12 mouse cellular contexts compared by ENCODE assay signal in genomic region chr12:4501916-4502315, GRCm38 (mm10). TPM values are rescaled to one million over a fixed set of nuclear protein-coding genes. Genes with fewer than 3 reads are reported as not detected.
DNase-seq lines count a peak whose midpoint lies in the region; ATAC-seq and TF ChIP-seq lines count a peak whose summit lies in the region.
"Had no signal": no experiment of that assay in that cellular context is flagged by ENCODE, and none has a peak within 500 bp of the region (broad histone marks: within the 10 kb centered on the region; RNA-seq: fewer than 3 reads in every experiment).

No protein-coding gene starts in this region.

- H3K4me2 ChIP-seq in forebrain, embryonic 14.5 days (ENCODE audit: low read length), result no peak overlapping the region
- no peak overlapping the region for H3K4me2 ChIP-seq in forebrain, embryonic 12.5 days
- H3K4me2 ChIP-seq in liver, postnatal 0 days (ENCODE audit: low read depth, low read length), result no peak overlapping the region
- H3K4me2 ChIP-seq in kidney, embryonic 14.5 days (replicated peaks; ENCODE audit: low read depth, low read length), result no peak overlapping the region

- peak; percentile 96 for TF ChIP-seq EP300 in liver, postnatal 0 days (IDR thresholded peaks at IDR 0.05; ENCODE audit: low read depth)

- TF ChIP-seq POLR2A in brain, embryonic 14.5 days (IDR thresholded peaks at IDR 0.05; ENCODE audit: borderline replicate concordance, extremely low read depth, insufficient read depth, insufficient read length, poor library complexity, severe bottlenecking), result no peak

- no peaks in the 10 kb centered on the region for H3K27me3 ChIP-seq in forebrain, embryonic 14.5 days (replicated peaks; ENCODE audit: control insufficient read depth, insufficient read depth, low read length)
- H3K27me3 ChIP-seq in forebrain, embryonic 12.5 days, result no peaks in the 10 kb centered on the region
- H3K27me3 ChIP-seq in liver, postnatal 0 days (ENCODE audit: insufficient read depth, low read length), result no peaks in the 10 kb centered on the region
- H3K27me3 ChIP-seq in kidney, embryonic 14.5 days (ENCODE audit: control insufficient read depth, insufficient read depth, low read length), result no peaks in the 10 kb centered on the region

- 30% methylated on average over 3 of the region's 3 CpGs for WGBS in forebrain, embryonic 14.5 days
- WGBS in forebrain, embryonic 12.5 days, result 54% methylated on average over 3 of the region's 3 CpGs
- 17% methylated on average over 3 of the region's 3 CpGs for WGBS in liver, postnatal 0 days (ENCODE audit: insufficient replicate concordance)
- WGBS in kidney, embryonic 14.5 days, result 57% methylated on average over 3 of the region's 3 CpGs

- H3K4me1 ChIP-seq in forebrain, embryonic 14.5 days (ENCODE audit: control insufficient read depth, insufficient read depth, low read length), result 0 out of 2 replicates have a peak, but pooled peaks cover 2% of the 10 kb centered on the region
- peaks cover 3% of the 10 kb centered on the region; the same call in 1 of the 2 replicates for H3K4me1 ChIP-seq in forebrain, embryonic 12.5 days
- no peaks in the 10 kb centered on the region for H3K4me1 ChIP-seq in liver, postnatal 0 days (ENCODE audit: insufficient read depth)
- H3K4me1 ChIP-seq in kidney, embryonic 14.5 days (ENCODE audit: control insufficient read depth, insufficient read depth, low read length), result no peaks in the 10 kb centered on the region

- H3K36me3 ChIP-seq in forebrain, embryonic 14.5 days (ENCODE audit: control insufficient read depth, insufficient read depth, low read length), result no peaks in the 10 kb centered on the region
- H3K36me3 ChIP-seq in forebrain, embryonic 12.5 days (replicated peaks), result no peaks in the 10 kb centered on the region
- H3K36me3 ChIP-seq in liver, postnatal 0 days (replicated peaks; ENCODE audit: insufficient read depth, low read length), result no peaks in the 10 kb centered on the region
- H3K36me3 ChIP-seq in kidney, embryonic 14.5 days (ENCODE audit: control insufficient read depth, insufficient read depth, low read length), result no peaks in the 10 kb centered on the region

- peak; percentile 58 for DNase-seq in forebrain, embryonic 14.5 days (ENCODE audit: low spot score)
- peak; percentile 77 for DNase-seq in brain, embryonic 14.5 days (ENCODE audit: low read depth)
- peak; percentile 64 to 68 for DNase-seq in layer of hippocampus, postnatal 36 days
- DNase-seq in liver, postnatal 0 days, result no peak
- DNase-seq in cerebellum, postnatal 14 days, result no peak
- no peak for DNase-seq in testis, postnatal 10 days (ENCODE audit: low spot score)
- DNase-seq: adrenal gland, postnatal 25 days; cerebellum, postnatal 36 days had no signal

- no peak overlapping the region for H3K9ac ChIP-seq in forebrain, embryonic 14.5 days (ENCODE audit: low read length)
- H3K9ac ChIP-seq in forebrain, embryonic 12.5 days, result no peak overlapping the region
- no peak overlapping the region for H3K9ac ChIP-seq in liver, postnatal 0 days (replicated peaks)
- no peak overlapping the region for H3K9ac ChIP-seq in kidney, embryonic 14.5 days (ENCODE audit: low read depth, low read length)

- no peak overlapping the region for H3K4me3 ChIP-seq in forebrain, embryonic 14.5 days (ENCODE audit: low read depth, low read length)
- H3K4me3 ChIP-seq in forebrain, embryonic 12.5 days (replicated peaks), result no peak overlapping the region
- H3K4me3 ChIP-seq in liver, postnatal 0 days (ENCODE audit: low read depth, low read length), result no peak overlapping the region
- H3K4me3 ChIP-seq in kidney, embryonic 14.5 days (ENCODE audit: low read length), result no peak overlapping the region
- H3K4me3 ChIP-seq: erythroblast, embryonic 14.5 days had no signal

- ATAC-seq in forebrain, embryonic 14.5 days, result 0 out of 2 replicates have a peak, but pooled peaks have one; percentile 50
- ATAC-seq in forebrain, embryonic 12.5 days (ENCODE audit: low FRiP score), result no peak
- peak; percentile 44 for ATAC-seq in liver, postnatal 0 days
- no peak for ATAC-seq in kidney, embryonic 14.5 days (ENCODE audit: low FRiP score, low TSS enrichment)

- TF ChIP-seq CTCF in brain, embryonic 14.5 days (IDR thresholded peaks at IDR 0.05; ENCODE audit: borderline replicate concordance, extremely low read depth, insufficient read depth, insufficient read length), result no peak
- no peak for TF ChIP-seq CTCF in liver, postnatal 0 days (IDR thresholded peaks at IDR 0.05; ENCODE audit: low read depth)

- H3K27ac ChIP-seq in forebrain, embryonic 14.5 days (ENCODE audit: low read depth, low read length), result peak overlapping the region; percentile 60
- no peak overlapping the region for H3K27ac ChIP-seq in forebrain, embryonic 12.5 days
- H3K27ac ChIP-seq in liver, postnatal 0 days (ENCODE audit: low read depth), result no peak overlapping the region
- no peak overlapping the region for H3K27ac ChIP-seq in kidney, embryonic 14.5 days (ENCODE audit: low read depth, low read length)
- H3K27ac ChIP-seq: kidney, postnatal 0 days had no signal

- no peaks in the 10 kb centered on the region for H3K9me3 ChIP-seq in forebrain, embryonic 14.5 days (replicated peaks; ENCODE audit: control insufficient read depth, low read length)
- H3K9me3 ChIP-seq in forebrain, embryonic 12.5 days, result no peaks in the 10 kb centered on the region
- no peaks in the 10 kb centered on the region for H3K9me3 ChIP-seq in liver, postnatal 0 days (ENCODE audit: low read length)
- H3K9me3 ChIP-seq in kidney, embryonic 14.5 days (ENCODE audit: control insufficient read depth, low read length), result no peaks in the 10 kb centered on the region

RNA-seq across cellular contexts. Expression of gene Ncoa1, which starts 24.9 kb away (rescaled TPM):
- polyA plus RNA-seq in forebrain, embryonic 14.5 days (2014; fragmentation: Nextera tagmentation; extraction: Ambion mirVana), result 17.8 and 19.6 TPM in 2 replicates
- 9.1 and 11.1 TPM in 2 replicates for polyA plus RNA-seq in forebrain, embryonic 12.5 days (2016; fragmentation: Nextera tagmentation; extraction: Ambion mirVana)
- 39.8 and 41.9 TPM in 2 replicates for polyA plus RNA-seq in brain, embryonic 14.5 days (2012; rRNA removed)
- 100 to 1,000 TPM; 128 to 142 TPM for total RNA-seq in layer of hippocampus, postnatal 36 days (2021)
- polyA plus RNA-seq in liver, postnatal 0 days (2015; fragmentation: Nextera tagmentation; extraction: Ambion mirVana), result 2.2 and 2.5 TPM in 2 replicates
- 8.9 and 10.6 TPM in 2 replicates for polyA plus RNA-seq in kidney, embryonic 14.5 days (2014; fragmentation: Nextera tagmentation; extraction: Ambion mirVana)

Comparison
In these comparisons a context has a peak if more than half of its experiments do, and no peak if none do; other contexts are left out.
1. ATAC-seq: peak in forebrain, embryonic 14.5 days (single experiment) and liver, postnatal 0 days (single experiment); none in forebrain, embryonic 12.5 days (single experiment) and kidney, embryonic 14.5 days (single experiment).
2. DNase-seq: peak in forebrain, embryonic 14.5 days (single experiment), brain, embryonic 14.5 days (single experiment) and layer of hippocampus, postnatal 36 days (2 of 2); none in liver, postnatal 0 days (single experiment), cerebellum, postnatal 14 days (0 of 2) and testis, postnatal 10 days (single experiment).